Mouse (Mus musculus) inflammation-experienced regulatory T-cells, adult 16 weeks (primary cell): ENCODE measurements around the gene Pex19. TPM values are rescaled to one million over a fixed set of nuclear protein-coding genes. Genes with fewer than 3 reads are reported as not detected.

Experiments used
- polyA plus RNA-seq: library from polyadenylated mRNA; unstranded; fragments of 100-300 nt; shearing (Covaris generic); gene quantifications from one replicate; pipeline ENCODE4 v1.2.1, GENCODE M21; 2017

Pex19 gene
- polyA plus RNA-seq: 59.9 TPM

GRCm38 (mm10) chr1:172126376-172127347, at the start of gene Pex19:
TSS of gene Pex19 (plus strand) at chr1:172126755.

GRCm38 (mm10) chr1:172082101-172082898, 44.3 kb upstream of the Pex19 start, which contains the start of the genes Copa and Ncstn:
TSS of gene Copa (plus strand) at chr1:172082529.
TSS of gene Ncstn (minus strand) at chr1:172082795.

GRCm38 (mm10) chr1:172147835-172148278, 21.3 kb downstream of the Pex19 start, which contains the start of gene Dcaf8:
TSS of gene Dcaf8 (plus strand) at chr1:172148084.

Other genes with a start within 250 kb of the Pex19 start
- 0.94 TPM for gene Gm10521, start 231.1 kb upstream of the Pex19 start, polyA plus RNA-seq
- 552 TPM for gene Slamf6, start 209.2 kb upstream of the Pex19 start, polyA plus RNA-seq
- 2.1 TPM for gene Vangl2, start 98.3 kb upstream of the Pex19 start, polyA plus RNA-seq
- gene Nhlh1, start 69.2 kb upstream of the Pex19 start, polyA plus RNA-seq: not detected
- gene Copa, start 44.2 kb upstream of the Pex19 start, polyA plus RNA-seq: 315 TPM
- 167 TPM for gene Ncstn, start 44.0 kb upstream of the Pex19 start, polyA plus RNA-seq
- 189 TPM for gene Dcaf8, start 21.3 kb downstream of the Pex19 start, polyA plus RNA-seq
- gene Pea15a, start 80.0 kb downstream of the Pex19 start, polyA plus RNA-seq: 82.7 TPM
- gene Casq1, start 93.1 kb downstream of the Pex19 start, polyA plus RNA-seq: not detected
- gene Atp1a4, start 131.7 kb downstream of the Pex19 start, polyA plus RNA-seq: not detected
- 41.7 TPM for gene Igsf8, start 134.9 kb downstream of the Pex19 start, polyA plus RNA-seq
- gene Atp1a2, start 171.3 kb downstream of the Pex19 start, polyA plus RNA-seq: 0.06 TPM
- gene Kcnj9, start 202.6 kb downstream of the Pex19 start, polyA plus RNA-seq: 0.12 TPM
- 0.09 TPM for gene Kcnj10, start 214.5 kb downstream of the Pex19 start, polyA plus RNA-seq
- 11.8 TPM for gene Pigm, start 249.8 kb downstream of the Pex19 start, polyA plus RNA-seq